Mouse (Mus musculus) heart, embryonic 14.5 days (tissue): Measurements from ENCODE around the gene Spink2. TPM values are rescaled to one million over a fixed set of nuclear protein-coding genes. Genes with fewer than 3 reads are reported as not detected.
"Not testable (repeated sequence)": the region's sequence is repeated elsewhere in the genome, so short reads cannot be mapped to it uniquely, and the experiment has no call there.

ENCODE experiments used
- ATAC-seq: fragments of 200-750 bp; cut with Nextera tagmentation; 2 replicates; pipeline ENCODE4 v1.8.0; 2017; ENCODE audit warnings: low read depth, moderate TSS enrichment; ENCODE audit not compliant: insufficient number of reproducible peaks, insufficient read depth, low FRiP score
- H3K27ac ChIP-seq, 2 experiments: fragments of 200-500 bp in 1 of 2; fragments of 300-500 bp in 1 of 2; sonication (generic) in 1 of 2; replicated peaks in 1 of 2; 2 replicates each; pipeline ENCODE4 v1.5.1; 2012 to 2014; ENCODE audit warnings: low read depth in 2 of 2, low read length in 2 of 2, control low read depth in 1 of 2, mild to moderate bottlenecking in 1 of 2, mixed read lengths in 1 of 2; ENCODE audit not compliant: control insufficient read depth in 1 of 2, insufficient read depth in 1 of 2
- H3K27me3 ChIP-seq: fragments of 300-500 bp; sonication (generic); 2 replicates; pipeline ENCODE4 v1.6.1; 2014; ENCODE audit warnings: mild to moderate bottlenecking, low read length, control low read depth; ENCODE audit not compliant: control insufficient read depth, insufficient read depth
- H3K36me3 ChIP-seq: fragments of 300-500 bp; sonication (generic); 2 replicates; pipeline ENCODE4 v1.6.1; 2014; ENCODE audit warnings: mild to moderate bottlenecking, control low read depth, low read length, mixed read lengths; ENCODE audit not compliant: control insufficient read depth, insufficient read depth
- H3K4me1 ChIP-seq, 2 experiments: fragments of 200-500 bp in 1 of 2; fragments of 300-500 bp in 1 of 2; sonication (generic) in 1 of 2; 2 replicates each; pipeline ENCODE4 v1.6.1; 2012 to 2014; ENCODE audit warnings: low read length in 2 of 2, control low read depth in 1 of 2, mixed read lengths in 1 of 2; ENCODE audit not compliant: control insufficient read depth in 2 of 2, insufficient read depth in 2 of 2
- H3K4me2 ChIP-seq: fragments of 300-500 bp; sonication (generic); 2 replicates; pipeline ENCODE4 v1.6.1; 2014; ENCODE audit warnings: mild to moderate bottlenecking, low read length
- H3K4me3 ChIP-seq, 2 experiments: fragments of 200-500 bp in 1 of 2; fragments of 300-500 bp in 1 of 2; sonication (generic) in 1 of 2; 2 replicates each; pipeline ENCODE4 v1.5.1; 2012 to 2014; ENCODE audit warnings: low read length in 2 of 2, mild to moderate bottlenecking in 2 of 2, control low read depth in 1 of 2, low read depth in 1 of 2, moderate library complexity in 1 of 2; ENCODE audit not compliant: control insufficient read depth in 1 of 2, insufficient read depth in 1 of 2
- H3K9ac ChIP-seq: fragments of 300-500 bp; sonication (generic); 2 replicates; pipeline ENCODE4 v1.6.1; 2014; ENCODE audit warnings: mild to moderate bottlenecking, low read length
- H3K9me3 ChIP-seq: fragments of 300-500 bp; sonication (generic); 2 replicates; pipeline ENCODE4 v1.6.1; 2016; ENCODE audit warnings: low read length, control low read depth; ENCODE audit not compliant: control insufficient read depth
- WGBS: fragments of 180-500 bp; shearing (Covaris S2); extraction: QIAGEN DNeasy Blood & Tissue Kit; methylation state at CpG from one replicate; pipeline ENCODE4 v1.1.7; 2014; 5-methylcytosine and 5-hydroxymethylcytosine counted together
- polyA plus RNA-seq: library from polyadenylated mRNA; unstranded; fragments of >200 nt; fragmentation: Nextera tagmentation; extraction: Ambion mirVana; gene quantifications from 2 replicates; pipeline ENCODE4 v1.2.1, GENCODE M21; 2014

The Spink2 gene
- polyA plus RNA-seq, 1 experiment from 2014 or later, result 4.7 TPM

DNA sequence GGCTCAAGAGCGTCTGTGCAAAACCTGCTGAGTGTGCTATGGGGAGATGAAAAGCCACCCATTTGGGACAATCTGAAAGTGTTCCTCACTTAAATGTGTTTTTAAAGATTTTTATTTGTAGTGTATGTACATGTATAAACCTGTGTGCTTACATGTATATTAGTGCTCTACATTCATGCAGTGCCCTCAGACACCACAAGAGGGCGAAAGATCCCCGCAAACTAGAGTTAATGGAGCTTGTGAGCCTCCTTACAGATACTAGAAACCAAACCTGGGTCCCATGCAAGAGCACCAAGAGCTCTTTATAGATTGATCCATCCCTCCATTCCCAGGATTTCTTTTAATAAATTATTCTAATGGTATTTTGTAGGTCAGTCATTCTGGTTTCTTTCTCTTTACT lies 17.3 kb downstream of the Spink2 start:
- H3K4me1 ChIP-seq, result no peaks in the 10 kb centered on the region; a peak in 1 of 4 replicates
- no peaks in the 10 kb centered on the region for H3K27me3 ChIP-seq
- WGBS, result 44% methylated on average over 3 of the region's 3 CpGs
- no peak overlapping the region for H3K27ac ChIP-seq
- no peaks in the 10 kb centered on the region for H3K36me3 ChIP-seq
- H3K9me3 ChIP-seq, result peaks cover 1% of the 10 kb centered on the region
- H3K4me2 ChIP-seq, result no peak overlapping the region
- no peak overlapping the region for H3K4me3 ChIP-seq
- no peak overlapping the region for H3K9ac ChIP-seq
- no peak for ATAC-seq

DNA sequence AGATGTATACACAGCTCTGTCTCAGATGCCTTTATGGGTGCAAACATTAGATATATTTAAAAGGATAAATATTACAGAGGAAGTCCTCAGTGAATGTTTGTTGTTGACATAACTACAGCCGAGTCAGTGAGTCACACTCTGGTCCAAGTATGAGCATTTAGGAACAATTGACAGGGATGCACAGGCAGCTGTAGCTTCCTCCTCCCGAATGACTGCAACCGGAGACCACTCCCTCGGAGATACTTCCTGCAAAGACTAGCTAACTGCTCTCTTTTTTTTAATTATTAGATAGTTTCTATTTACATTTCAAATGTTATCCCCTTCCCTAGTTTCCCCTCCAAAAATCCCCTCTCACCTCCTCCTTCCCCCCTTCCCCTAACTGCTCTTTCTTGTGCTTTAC lies 18.0 kb downstream of the Spink2 start:
- H3K36me3 ChIP-seq, result no peaks in the 10 kb centered on the region
- peaks cover 5% of the 10 kb centered on the region for H3K9me3 ChIP-seq
- WGBS, result 60% methylated on average over 4 of the region's 4 CpGs
- H3K4me2 ChIP-seq, result no peak overlapping the region
- H3K27me3 ChIP-seq, result no peaks in the 10 kb centered on the region
- H3K4me1 ChIP-seq, result no peaks in the 10 kb centered on the region; a peak in 1 of 4 replicates
- no peak overlapping the region for H3K4me3 ChIP-seq
- H3K27ac ChIP-seq, result no peak overlapping the region
- H3K9ac ChIP-seq, result no peak overlapping the region
- no peak for ATAC-seq

DNA sequence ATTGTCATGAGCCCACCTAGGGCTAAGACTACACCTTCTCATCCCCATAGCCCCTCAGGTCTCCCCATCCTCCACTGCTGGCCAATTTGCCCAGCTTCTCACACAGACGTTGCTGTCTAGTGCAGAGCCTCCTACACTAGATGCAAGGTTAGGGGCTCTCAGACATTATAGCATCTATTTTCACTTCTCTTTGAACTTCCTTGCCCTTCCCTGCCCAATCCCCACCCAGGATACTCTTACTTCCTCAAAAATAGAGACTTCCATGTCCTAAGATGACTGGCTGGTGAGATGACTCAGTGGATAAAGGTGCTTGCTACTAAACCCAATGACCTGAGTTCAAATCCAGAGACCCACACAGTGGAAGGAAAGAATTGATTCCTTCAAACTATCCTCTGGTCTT lies 19.6 kb downstream of the Spink2 start:
- Histone ChIP-seq H3K27me3 (no peaks in the 10 kb centered on the region), H3K9ac (no peak overlapping the region), H3K4me3 (no peak overlapping the region), H3K9me3 (peaks cover 5% of the 10 kb centered on the region), H3K27ac (no peak overlapping the region), H3K4me1 (no peaks in the 10 kb centered on the region; a peak in 1 of 4 replicates), H3K4me2 (no peak overlapping the region), H3K36me3 (no peaks in the 10 kb centered on the region)
- ATAC-seq, result no peak
- 67% methylated on average over 1 of the region's 1 CpGs for WGBS

DNA sequence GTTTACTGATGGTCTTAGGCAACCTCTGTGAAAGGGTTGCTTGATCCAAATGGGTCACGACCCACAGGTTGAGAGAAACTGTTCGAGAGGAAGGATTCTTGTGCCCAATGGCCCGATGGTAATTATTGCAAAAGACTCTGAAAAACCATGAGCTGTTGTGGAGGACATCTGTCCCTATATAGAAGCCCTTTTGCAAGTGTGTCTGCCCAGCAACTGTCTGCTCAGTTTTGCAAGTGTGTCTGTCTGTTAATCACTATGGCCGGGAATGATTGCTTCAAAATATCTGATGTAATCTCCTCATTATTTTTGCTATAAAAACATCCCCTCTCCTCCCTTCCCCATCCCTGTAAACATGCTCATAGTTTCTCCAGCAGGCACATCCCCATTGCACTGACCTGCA lies 20.2 kb downstream of the Spink2 start:
- no peak overlapping the region for H3K27ac ChIP-seq
- H3K36me3 ChIP-seq, result no peaks in the 10 kb centered on the region
- no peaks in the 10 kb centered on the region; a peak in 1 of 4 replicates for H3K4me1 ChIP-seq
- no peak overlapping the region for H3K4me2 ChIP-seq
- no peak for ATAC-seq
- H3K4me3 ChIP-seq, result no peak overlapping the region
- H3K9ac ChIP-seq, result no peak overlapping the region
- peaks cover 5% of the 10 kb centered on the region for H3K9me3 ChIP-seq
- no peaks in the 10 kb centered on the region for H3K27me3 ChIP-seq
- WGBS, result 77% methylated on average over 4 of the region's 4 CpGs

DNA sequence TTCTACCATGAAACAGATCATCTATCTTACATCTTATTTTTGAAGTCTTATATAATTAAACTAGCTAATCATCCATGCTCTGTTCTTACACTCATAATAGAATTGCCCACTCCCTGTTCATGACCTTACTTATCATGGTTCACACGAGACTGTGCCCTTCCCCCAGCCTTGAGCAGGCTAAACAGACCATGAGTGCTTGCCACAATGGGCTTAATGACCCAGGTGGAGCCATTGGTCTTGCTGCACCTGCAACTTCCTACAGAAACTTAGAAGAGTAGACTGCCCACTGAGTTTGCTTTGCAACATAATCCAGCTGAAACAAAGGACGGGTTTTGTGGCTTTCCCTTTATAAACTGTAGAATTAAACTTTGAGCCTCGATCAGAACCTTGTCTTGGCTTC lies 22.5 kb downstream of the Spink2 start:
- Histone ChIP-seq H3K36me3 (no peaks in the 10 kb centered on the region), H3K4me3 (no peak overlapping the region), H3K9me3 (peaks cover 5% of the 10 kb centered on the region), H3K27me3 (no peaks in the 10 kb centered on the region), H3K4me1 (no peaks in the 10 kb centered on the region; a peak in 1 of 4 replicates), H3K4me2 (no peak overlapping the region), H3K27ac (no peak overlapping the region), H3K9ac (no peak overlapping the region)
- WGBS, result 53% methylated on average over 3 of the region's 3 CpGs
- ATAC-seq, result no peak

DNA sequence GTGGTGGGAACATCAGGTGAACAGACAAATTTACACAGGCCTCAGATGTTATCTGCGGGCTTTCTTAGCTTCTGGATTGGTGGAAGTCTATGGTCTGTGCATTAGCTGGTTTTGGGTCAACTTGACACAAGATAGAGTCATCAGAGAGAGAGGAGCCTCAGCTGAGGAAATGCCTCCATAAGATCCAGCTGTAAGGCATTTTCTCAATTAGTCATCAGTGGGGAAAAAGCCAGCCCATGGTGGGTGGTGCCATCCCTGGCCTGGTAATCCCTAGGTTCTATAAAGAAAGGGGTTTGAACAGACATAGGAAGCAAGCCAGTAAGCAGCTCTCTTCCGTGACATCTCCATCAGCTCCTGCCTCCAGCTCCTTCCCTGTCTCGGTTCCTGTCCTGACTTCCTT lies 25.9 kb downstream of the Spink2 start:
- no peak for ATAC-seq
- H3K27me3 ChIP-seq, result no peaks in the 10 kb centered on the region
- H3K9ac ChIP-seq, result no peak overlapping the region
- no peaks in the 10 kb centered on the region for H3K36me3 ChIP-seq
- no peak overlapping the region for H3K4me3 ChIP-seq
- H3K27ac ChIP-seq, result no peak overlapping the region
- H3K4me1 ChIP-seq, result no peaks in the 10 kb centered on the region
- peaks cover 5% of the 10 kb centered on the region for H3K9me3 ChIP-seq
- 86% methylated on average over 3 of the region's 3 CpGs for WGBS
- no peak overlapping the region for H3K4me2 ChIP-seq

DNA sequence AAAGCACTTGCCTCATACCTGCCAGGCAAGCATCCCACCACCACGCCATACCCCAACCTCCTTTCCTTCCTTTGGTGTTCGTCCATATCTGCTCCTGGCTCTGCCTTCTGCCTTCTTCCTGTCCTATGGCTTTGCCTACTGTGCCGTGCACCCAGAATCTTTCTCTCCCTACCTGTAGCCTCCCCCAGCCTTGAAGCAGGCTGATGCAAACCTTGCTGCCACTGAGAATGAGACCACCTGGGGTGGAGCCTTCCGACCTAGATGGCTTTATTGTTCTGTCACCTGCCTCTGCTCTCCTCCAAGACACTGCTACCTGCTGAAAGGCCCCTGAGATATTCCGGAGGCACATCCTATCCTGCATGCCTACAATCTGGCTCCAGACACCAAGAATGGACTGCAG lies 27.4 kb downstream of the Spink2 start:
- H3K27me3 ChIP-seq, H3K9me3 ChIP-seq, H3K9ac ChIP-seq, H3K36me3 ChIP-seq, H3K4me2 ChIP-seq, H3K4me1 ChIP-seq, ATAC-seq, H3K27ac ChIP-seq, H3K4me3 ChIP-seq: not testable (repeated sequence)
- 65% methylated on average over 5 of the region's 5 CpGs for WGBS

DNA sequence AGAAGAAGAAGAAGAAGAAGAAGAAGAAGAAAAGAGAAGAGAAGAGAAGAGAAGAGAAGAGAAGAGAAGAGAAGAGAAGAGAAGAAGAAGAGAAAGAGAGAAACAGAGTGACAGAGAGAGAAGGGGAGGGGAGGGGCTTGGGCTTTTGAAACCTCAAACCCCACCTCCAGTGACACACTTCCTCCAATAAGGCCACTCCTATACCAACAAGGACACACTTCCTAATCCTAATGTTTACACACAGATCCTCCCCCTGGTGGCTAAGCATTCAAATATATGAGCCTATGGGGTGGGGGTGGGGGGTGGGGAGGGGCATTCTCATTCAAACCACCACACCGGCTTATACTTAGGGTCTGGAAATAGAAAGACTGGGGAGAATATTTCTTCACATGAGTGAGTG lies 27.9 kb downstream of the Spink2 start:
- Histone ChIP-seq H3K9me3 (no peaks in the 10 kb centered on the region), H3K4me1 (peaks cover 0 to 2% of the 10 kb centered on the region in 2 experiments; a peak in 2 of 4 replicates), H3K4me2 (no peak overlapping the region), H3K36me3 (no peaks in the 10 kb centered on the region), H3K27ac (no peak overlapping the region), H3K4me3 (no peak overlapping the region), H3K9ac (no peak overlapping the region), H3K27me3 (no peaks in the 10 kb centered on the region)
- 53% methylated on average over 1 of the region's 1 CpGs for WGBS
- ATAC-seq, result no peak
